In the genomic region with DNA sequence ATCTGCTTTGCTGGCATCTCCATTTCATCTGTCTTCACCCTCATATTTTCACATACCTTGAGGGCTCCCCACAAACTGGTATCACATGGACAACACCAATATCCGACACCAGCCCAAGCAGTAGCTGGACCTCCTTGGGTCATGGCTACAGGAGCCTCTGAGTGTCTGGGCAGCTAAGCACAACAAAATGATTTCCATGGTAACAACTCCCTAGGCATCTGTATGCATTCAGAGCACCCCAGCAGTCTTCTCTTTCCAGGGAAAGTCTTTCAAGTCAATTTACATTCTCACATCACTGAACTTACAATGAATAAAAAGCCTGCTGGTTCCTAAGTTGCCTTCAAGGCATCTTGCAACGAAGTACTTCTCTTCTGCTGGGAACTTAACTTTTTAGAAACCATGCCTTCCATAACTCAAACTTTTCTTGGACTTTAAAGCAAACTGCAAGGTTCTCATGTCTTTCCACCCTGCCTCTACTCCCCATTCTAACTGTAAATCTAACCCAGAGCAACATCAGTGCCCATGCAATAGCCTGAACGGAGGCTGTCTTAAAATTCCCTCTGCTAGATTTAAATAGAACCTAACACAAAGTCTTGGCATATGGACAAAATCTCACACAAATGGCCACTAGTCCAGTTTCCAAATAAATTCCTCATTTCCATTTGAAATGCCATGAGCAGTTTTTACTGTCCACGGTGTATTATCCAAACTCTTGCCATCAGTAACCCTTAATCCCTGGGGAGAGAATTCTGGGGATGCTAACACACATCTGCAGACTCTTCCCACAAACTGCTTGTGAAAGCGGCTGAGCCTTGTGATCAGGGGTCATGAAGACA, we compare ENCODE assay signal across 14 mouse cellular contexts.
DNase-seq lines count a peak whose midpoint lies in the region; ATAC-seq and TF ChIP-seq lines count a peak whose summit lies in the region.
"Had no signal": no experiment of that assay in that cellular context is flagged by ENCODE, and none has a peak within 500 bp of the region (broad histone marks: within the 10 kb centered on the region; RNA-seq: fewer than 3 reads in every experiment).

No protein-coding gene starts in this region.

- peak; percentile 81 for ATAC-seq in forebrain, embryonic 16.5 days
- ATAC-seq in neural tube, embryonic 13.5 days (ENCODE audit: low read depth) = peak; percentile 76
- ATAC-seq in megakaryocyte-erythroid progenitor cell, adult 5-6 weeks (replicated peaks; ENCODE audit: low FRiP score, low TSS enrichment, poor library complexity, severe bottlenecking) = no peak
- ATAC-seq: liver, embryonic 12.5 days had no signal

- WGBS in forebrain, embryonic 16.5 days = 13% methylated on average over 5 of the region's 5 CpGs
- 31% methylated on average over 5 of the region's 5 CpGs for WGBS in midbrain, embryonic 10.5 days
- 20% methylated on average over 5 of the region's 5 CpGs for WGBS in neural tube, embryonic 13.5 days

- peak overlapping the region; percentile 23; the same call in 1 of the 2 replicates for H3K27ac ChIP-seq in layer of hippocampus, adult 2 months
- peak overlapping the region; percentile 35 for H3K27ac ChIP-seq in forebrain, embryonic 16.5 days (ENCODE audit: low read length)
- peak overlapping the region; percentile 80 for H3K27ac ChIP-seq in midbrain, embryonic 10.5 days (replicated peaks)
- peak overlapping the region; percentile 77 for H3K27ac ChIP-seq in neural tube, embryonic 13.5 days (replicated peaks)
- H3K27ac ChIP-seq: liver, embryonic 12.5 days had no signal

- no peaks in the 10 kb centered on the region for H3K9me3 ChIP-seq in forebrain, embryonic 16.5 days (ENCODE audit: control insufficient read depth, low read length)
- H3K9me3 ChIP-seq in midbrain, embryonic 10.5 days (replicated peaks) = no peaks in the 10 kb centered on the region
- no peaks in the 10 kb centered on the region for H3K9me3 ChIP-seq in neural tube, embryonic 13.5 days
- H3K9me3 ChIP-seq: liver, embryonic 12.5 days had no signal

- no peaks in the 10 kb centered on the region for H3K27me3 ChIP-seq in forebrain, embryonic 16.5 days (replicated peaks; ENCODE audit: control insufficient read depth, insufficient read depth, low read length)
- H3K27me3 ChIP-seq in midbrain, embryonic 10.5 days (ENCODE audit: low read depth, poor library complexity, severe bottlenecking) = no peaks in the 10 kb centered on the region
- H3K27me3 ChIP-seq in neural tube, embryonic 13.5 days = no peaks in the 10 kb centered on the region
- H3K27me3 ChIP-seq: liver, embryonic 12.5 days had no signal

- H3K36me3 ChIP-seq in forebrain, embryonic 16.5 days (ENCODE audit: control insufficient read depth, insufficient read depth) = 0 out of 2 replicates have a peak, but pooled peaks cover 4% of the 10 kb centered on the region
- no peaks in the 10 kb centered on the region for H3K36me3 ChIP-seq in midbrain, embryonic 10.5 days
- peaks cover 41% of the 10 kb centered on the region for H3K36me3 ChIP-seq in neural tube, embryonic 13.5 days
- H3K36me3 ChIP-seq: liver, embryonic 12.5 days had no signal

- no peak for TF ChIP-seq CTCF in layer of hippocampus, adult 2 months (conservative IDR thresholded peaks at IDR 0.05)

- no peak overlapping the region for H3K4me2 ChIP-seq in forebrain, embryonic 16.5 days (ENCODE audit: low read length)
- no peak overlapping the region for H3K4me2 ChIP-seq in neural tube, embryonic 13.5 days
- H3K4me2 ChIP-seq: liver, embryonic 12.5 days had no signal

- H3K4me3 ChIP-seq in layer of hippocampus, adult 2 months = no peak overlapping the region
- H3K4me3 ChIP-seq in forebrain, embryonic 16.5 days (replicated peaks; ENCODE audit: low read length) = no peak overlapping the region
- no peak overlapping the region for H3K4me3 ChIP-seq in midbrain, embryonic 10.5 days
- no peak overlapping the region for H3K4me3 ChIP-seq in neural tube, embryonic 13.5 days
- H3K4me3 ChIP-seq: liver, embryonic 12.5 days had no signal

- DNase-seq in layer of hippocampus, adult 2 months (ENCODE audit: low spot score in 2 of 2) = no peak
- no peak for DNase-seq in layer of hippocampus, adult 11-12 months (ENCODE audit: low spot score)
- peak; percentile 36 for DNase-seq in midbrain, embryonic 10.5 days (ENCODE audit: low spot score)
- DNase-seq in adrenal gland, postnatal 36 days = no peak
- DNase-seq in spleen, adult 18-20 months = no peak
- DNase-seq: adrenal gland, postnatal 10 days; gastrocnemius, postnatal 25 days; kidney, adult 11 months; lung, postnatal 14 days; thymus, adult 18-20 months had no signal

- H3K9ac ChIP-seq in forebrain, embryonic 16.5 days (replicated peaks; ENCODE audit: low read depth, low read length) = no peak overlapping the region
- no peak overlapping the region; the same call in 1 of the 2 replicates for H3K9ac ChIP-seq in neural tube, embryonic 13.5 days
- H3K9ac ChIP-seq: liver, embryonic 12.5 days had no signal

- H3K4me1 ChIP-seq in forebrain, embryonic 16.5 days (replicated peaks; ENCODE audit: control insufficient read depth, insufficient read depth, low read length) = peaks cover 6% of the 10 kb centered on the region
- peaks cover 32% of the 10 kb centered on the region for H3K4me1 ChIP-seq in midbrain, embryonic 10.5 days
- H3K4me1 ChIP-seq in neural tube, embryonic 13.5 days (replicated peaks) = peaks cover 32% of the 10 kb centered on the region
- H3K4me1 ChIP-seq: liver, embryonic 12.5 days had no signal

Comparison
In these comparisons a context has a peak if more than half of its experiments do, and no peak if none do; other contexts are left out.
1. H3K27ac ChIP-seq: peak in every context shown above with its lines; median percentile 80 in midbrain, embryonic 10.5 days; 77 in neural tube, embryonic 13.5 days; 35 in forebrain, embryonic 16.5 days; 23 in layer of hippocampus, adult 2 months.